Comparison of ENCODE assay signal across 16 mouse cellular contexts in the genomic region with DNA sequence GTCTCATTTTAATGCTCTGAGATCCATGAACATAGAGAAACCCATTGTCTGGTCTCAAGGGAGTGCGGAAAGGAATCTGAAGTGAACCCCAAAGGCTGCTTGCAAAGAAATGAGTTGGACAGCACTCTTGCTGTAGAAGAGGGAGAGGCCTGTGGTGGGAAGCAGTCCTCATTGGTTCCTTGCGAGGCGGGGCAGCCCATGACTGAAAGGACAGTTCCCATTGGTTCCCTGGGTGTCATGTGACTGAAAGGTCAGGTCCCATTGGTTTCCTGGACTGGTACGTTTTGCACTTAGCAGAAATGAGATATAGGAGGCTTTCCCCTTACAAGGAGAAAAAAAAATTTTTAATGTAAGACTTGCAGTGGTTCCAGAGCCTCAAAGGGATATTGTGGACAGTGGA.
"Had no signal": no experiment of that assay in that cellular context is flagged by ENCODE, and none has a peak within 500 bp of the region (broad histone marks: within the 10 kb centered on the region; RNA-seq: fewer than 3 reads in every experiment).

No protein-coding gene starts in this region.

- H3K9ac ChIP-seq: lung, embryonic 14.5 days; midbrain, embryonic 12.5 days; neural tube, embryonic 13.5 days; neural tube, embryonic 15.5 days had no signal

- H3K27ac ChIP-seq: midbrain, embryonic 12.5 days; neural tube, embryonic 13.5 days; neural tube, embryonic 15.5 days had no signal

- H3K4me2 ChIP-seq: lung, embryonic 14.5 days; midbrain, embryonic 12.5 days; neural tube, embryonic 13.5 days; neural tube, embryonic 15.5 days had no signal

- ATAC-seq: midbrain, embryonic 16.5 days had no signal

- DNase-seq: lung, adult 18-20 months; lung, embryonic 14.5 days; lung, postnatal 10 days; lung, postnatal 4 days; right cerebral cortex, adult 18-20 months; right cerebral cortex, postnatal 25 days; right cerebral cortex, postnatal 4 days; spleen, adult 18-20 months; thymus, adult 18-20 months; thymus, postnatal 14 days; thymus, postnatal 36 days had no signal

- H3K9me3 ChIP-seq: midbrain, embryonic 12.5 days; neural tube, embryonic 13.5 days; neural tube, embryonic 15.5 days had no signal

- H3K27me3 ChIP-seq: neural tube, embryonic 13.5 days; neural tube, embryonic 15.5 days had no signal

- H3K36me3 ChIP-seq: midbrain, embryonic 12.5 days; neural tube, embryonic 13.5 days; neural tube, embryonic 15.5 days had no signal

- H3K4me3 ChIP-seq: midbrain, embryonic 12.5 days; myocyte; neural tube, embryonic 13.5 days; neural tube, embryonic 15.5 days had no signal
